Mouse (Mus musculus): ENCODE data around the gene Timm8b. TPM values are rescaled to one million over a fixed set of nuclear protein-coding genes. Genes with fewer than 3 reads are reported as not detected.

Timm8b gene
- polyA plus RNA-seq, 1 experiment = 184 TPM

GRCm38 (mm10) chr9:50601536-50601935 lies 2.2 kb upstream of the Timm8b start:
- Histone ChIP-seq H3K27me3 (ENCODE audit: control insufficient read depth, insufficient read depth, insufficient read length) (no peaks in the 10 kb centered on the region), H3K4me3 (peak overlapping the region; percentile 85), H3ac (ENCODE audit: control insufficient read depth, insufficient read length) (no peak overlapping the region), H3K79me2 (ENCODE audit: control insufficient read depth, insufficient read depth) (peaks cover 39% of the 10 kb centered on the region), H3K36me3 (ENCODE audit: control insufficient read depth, insufficient read depth) (peaks cover 49% of the 10 kb centered on the region), H3K4me2 (ENCODE audit: low read depth) (no peak overlapping the region)
- TF ChIP-seq MAX (IDR thresholded peaks at IDR 0.05; ENCODE audit: low read depth) (no peak), SRF (IDR thresholded peaks at IDR 0.05; ENCODE audit: control insufficient read depth, insufficient read length, low read depth) (no peak), CEBPB (IDR thresholded peaks at IDR 0.05; ENCODE audit: insufficient read depth, poor library complexity, severe bottlenecking) (no peak), E2F4 (IDR thresholded peaks at IDR 0.05; ENCODE audit: insufficient read depth) (no peak), POLR2AphosphoS2 (IDR thresholded peaks at IDR 0.05; ENCODE audit: insufficient read length, low read depth) (no peak), MYOG (IDR thresholded peaks at IDR 0.05; ENCODE audit: control insufficient read depth in 1 of 3, insufficient read depth in 1 of 3, insufficient read length in 2 of 3, low read depth in 2 of 3) (no peak), MYOD1 (IDR thresholded peaks at IDR 0.05; ENCODE audit: control insufficient read depth in 1 of 3, insufficient read length in 2 of 3, low read depth in 2 of 3) (no peak), USF1 (IDR thresholded peaks at IDR 0.05; ENCODE audit: low read depth) (no peak), REST (IDR thresholded peaks at IDR 0.05; ENCODE audit: insufficient read depth, insufficient read length) (no peak)

- H3K27me3 ChIP-seq (ENCODE audit: control insufficient read depth, insufficient read depth, insufficient read length) = no peaks in the 10 kb centered on the region
- H3K79me2 ChIP-seq (ENCODE audit: control insufficient read depth, insufficient read depth) = peaks cover 39% of the 10 kb centered on the region
- peaks cover 47% of the 10 kb centered on the region for H3K36me3 ChIP-seq (ENCODE audit: control insufficient read depth, insufficient read depth)
- peak overlapping the region; percentile 94 for H3K4me2 ChIP-seq (ENCODE audit: low read depth)
- no peak for TF ChIP-seq MYOG (IDR thresholded peaks at IDR 0.05; ENCODE audit: control insufficient read depth in 1 of 3, insufficient read depth in 1 of 3, insufficient read length in 2 of 3, low read depth in 2 of 3)
- TF ChIP-seq TCF12 (IDR thresholded peaks at IDR 0.05; ENCODE audit: insufficient read depth, poor library complexity, severe bottlenecking) = no peak
- TF ChIP-seq POLR2A (IDR thresholded peaks at IDR 0.05; ENCODE audit: insufficient read length, low read depth) = no peak
- TF ChIP-seq MAX (IDR thresholded peaks at IDR 0.05; ENCODE audit: low read depth) = no peak
- no peak for TF ChIP-seq MYOD1 (IDR thresholded peaks at IDR 0.05; ENCODE audit: control insufficient read depth in 1 of 3, insufficient read length in 2 of 3, low read depth in 2 of 3)
- no peak for TF ChIP-seq USF1 (IDR thresholded peaks at IDR 0.05; ENCODE audit: low read depth)
- TF ChIP-seq CEBPB (IDR thresholded peaks at IDR 0.05; ENCODE audit: insufficient read depth, poor library complexity, severe bottlenecking) = no peak
- TF ChIP-seq TCF3 (IDR thresholded peaks at IDR 0.05; ENCODE audit: insufficient read length, low read depth) = no peak
- no peak for TF ChIP-seq SRF (IDR thresholded peaks at IDR 0.05; ENCODE audit: control insufficient read depth, insufficient read length, low read depth)
- H3K4me3 ChIP-seq = peak overlapping the region; percentile 85
- peak overlapping the region; percentile 86 for H3ac ChIP-seq (ENCODE audit: control insufficient read depth, insufficient read length)
Observed at GRCm38 (mm10) chr9:50602055-50602845, 1.5 kb upstream of the Timm8b start.

- peaks cover 40% of the 10 kb centered on the region for H3K36me3 ChIP-seq (ENCODE audit: control insufficient read depth, insufficient read depth)
- H3K79me2 ChIP-seq (ENCODE audit: control insufficient read depth, insufficient read depth) = peaks cover 39% of the 10 kb centered on the region
- peak overlapping the region; percentile 85 for H3K4me3 ChIP-seq
- H3K27me3 ChIP-seq (ENCODE audit: control insufficient read depth, insufficient read depth, insufficient read length) = no peaks in the 10 kb centered on the region
- H3ac ChIP-seq (ENCODE audit: control insufficient read depth, insufficient read length) = peak overlapping the region; percentile 86
- no peak for TF ChIP-seq POLR2AphosphoS2 (IDR thresholded peaks at IDR 0.05; ENCODE audit: insufficient read length, low read depth)
- peak in 2 of 3 experiments; percentile 1 to 2 for TF ChIP-seq MYOG (IDR thresholded peaks at IDR 0.05; ENCODE audit: control insufficient read depth in 1 of 3, insufficient read depth in 1 of 3, insufficient read length in 2 of 3, low read depth in 2 of 3)
- H3K4me2 ChIP-seq (ENCODE audit: low read depth) = peak overlapping the region; percentile 70
Observed at GRCm38 (mm10) chr9:50603998-50604324, 251 bp downstream of the Timm8b start.

- Histone ChIP-seq H3K4me3 (peak overlapping the region; percentile 85), H3K36me3 (ENCODE audit: control insufficient read depth, insufficient read depth) (peaks cover 41% of the 10 kb centered on the region), H3ac (ENCODE audit: control insufficient read depth, insufficient read length) (peak overlapping the region; percentile 86), H3K79me2 (ENCODE audit: control insufficient read depth, insufficient read depth) (peaks cover 39% of the 10 kb centered on the region), H3K4me2 (ENCODE audit: low read depth) (peak overlapping the region; percentile 70), H3K27me3 (ENCODE audit: control insufficient read depth, insufficient read depth, insufficient read length) (no peaks in the 10 kb centered on the region)
- TF ChIP-seq REST (IDR thresholded peaks at IDR 0.05; ENCODE audit: insufficient read depth, insufficient read length) (no peak), MAX (IDR thresholded peaks at IDR 0.05; ENCODE audit: low read depth) (no peak), E2F4 (IDR thresholded peaks at IDR 0.05; ENCODE audit: insufficient read depth) (no peak), SRF (IDR thresholded peaks at IDR 0.05; ENCODE audit: control insufficient read depth, insufficient read length, low read depth) (no peak), CEBPB (IDR thresholded peaks at IDR 0.05; ENCODE audit: insufficient read depth, poor library complexity, severe bottlenecking) (no peak), POLR2AphosphoS2 (IDR thresholded peaks at IDR 0.05; ENCODE audit: insufficient read length, low read depth) (no peak), TCF3 (IDR thresholded peaks at IDR 0.05; ENCODE audit: insufficient read length, low read depth) (no peak), TCF12 (IDR thresholded peaks at IDR 0.05; ENCODE audit: insufficient read depth, poor library complexity, severe bottlenecking) (no peak), MYOG (IDR thresholded peaks at IDR 0.05; ENCODE audit: control insufficient read depth in 1 of 3, insufficient read depth in 1 of 3, insufficient read length in 2 of 3, low read depth in 2 of 3) (no peak), MYOD1 (IDR thresholded peaks at IDR 0.05; ENCODE audit: control insufficient read depth in 1 of 3, insufficient read length in 2 of 3, low read depth in 2 of 3) (no peak), POLR2A (IDR thresholded peaks at IDR 0.05; ENCODE audit: insufficient read length, low read depth) (no peak), USF1 (IDR thresholded peaks at IDR 0.05; ENCODE audit: low read depth) (no peak)
Observed at GRCm38 (mm10) chr9:50604338-50604737, 628 bp downstream of the Timm8b start.

GRCm38 (mm10) chr9:50612115-50612514 lies 8.4 kb downstream of the Timm8b start:
- H3K4me3 ChIP-seq = no peak overlapping the region
- peaks cover 53% of the 10 kb centered on the region for H3K36me3 ChIP-seq (ENCODE audit: control insufficient read depth, insufficient read depth)
- H3K27me3 ChIP-seq (ENCODE audit: control insufficient read depth, insufficient read depth, insufficient read length) = no peaks in the 10 kb centered on the region
- H3K79me2 ChIP-seq (ENCODE audit: control insufficient read depth, insufficient read depth) = peaks cover 33% of the 10 kb centered on the region
- H3K4me2 ChIP-seq (ENCODE audit: low read depth) = no peak overlapping the region
- H3ac ChIP-seq (ENCODE audit: control insufficient read depth, insufficient read length) = no peak overlapping the region
- no peak for TF ChIP-seq TCF3 (IDR thresholded peaks at IDR 0.05; ENCODE audit: insufficient read length, low read depth)
- TF ChIP-seq POLR2A (IDR thresholded peaks at IDR 0.05; ENCODE audit: insufficient read length, low read depth) = no peak
- TF ChIP-seq MYOD1 (IDR thresholded peaks at IDR 0.05; ENCODE audit: control insufficient read depth in 1 of 3, insufficient read length in 2 of 3, low read depth in 2 of 3) = no peak
- no peak for TF ChIP-seq MYOG (IDR thresholded peaks at IDR 0.05; ENCODE audit: control insufficient read depth in 1 of 3, insufficient read depth in 1 of 3, insufficient read length in 2 of 3, low read depth in 2 of 3)
- no peak for TF ChIP-seq SRF (IDR thresholded peaks at IDR 0.05; ENCODE audit: control insufficient read depth, insufficient read length, low read depth)
- no peak for TF ChIP-seq USF1 (IDR thresholded peaks at IDR 0.05; ENCODE audit: low read depth)
- no peak for TF ChIP-seq TCF12 (IDR thresholded peaks at IDR 0.05; ENCODE audit: insufficient read depth, poor library complexity, severe bottlenecking)
- TF ChIP-seq REST (IDR thresholded peaks at IDR 0.05; ENCODE audit: insufficient read depth, insufficient read length) = no peak
- TF ChIP-seq E2F4 (IDR thresholded peaks at IDR 0.05; ENCODE audit: insufficient read depth) = no peak
- TF ChIP-seq POLR2AphosphoS2 (IDR thresholded peaks at IDR 0.05; ENCODE audit: insufficient read length, low read depth) = no peak
- TF ChIP-seq MAX (IDR thresholded peaks at IDR 0.05; ENCODE audit: low read depth) = no peak
- TF ChIP-seq CEBPB (IDR thresholded peaks at IDR 0.05; ENCODE audit: insufficient read depth, poor library complexity, severe bottlenecking) = no peak

All from myocyte (in vitro differentiated cells).